Mouse (Mus musculus) intestine, postnatal 0 days (tissue): ENCODE measurements around the gene Lce1j. TPM values are rescaled to one million over a fixed set of nuclear protein-coding genes. Genes with fewer than 3 reads are reported as not detected.
"Not testable (repeated sequence)": the region's sequence is repeated elsewhere in the genome, so short reads cannot be mapped to it uniquely, and the experiment has no call there.

Experiments used
- ATAC-seq: fragments of 200-750 bp; cut with Nextera tagmentation; 2 replicates; pipeline ENCODE4 v1.8.0; 2017; ENCODE audit warnings: mild to moderate bottlenecking, moderate TSS enrichment, moderate library complexity
- H3K27ac ChIP-seq: fragments of 300-500 bp; sonication (generic); 2 replicates; pipeline ENCODE4 v1.5.1; 2014; ENCODE audit warnings: mild to moderate bottlenecking, low read depth, low read length, moderate library complexity
- H3K27me3 ChIP-seq: fragments of 300-500 bp; sonication (generic); replicated peaks from 2 replicates; pipeline ENCODE4 v1.6.1; 2014; ENCODE audit warnings: low read length, mixed read lengths; ENCODE audit not compliant: control insufficient read depth, insufficient read depth
- H3K36me3 ChIP-seq: fragments of 300-500 bp; sonication (generic); 2 replicates; pipeline ENCODE4 v1.6.1; 2014; ENCODE audit warnings: mild to moderate bottlenecking, moderate library complexity; ENCODE audit not compliant: control insufficient read depth, insufficient read depth
- H3K4me1 ChIP-seq: fragments of 300-500 bp; sonication (generic); replicated peaks from 2 replicates; pipeline ENCODE4 v1.6.1; 2014; ENCODE audit warnings: antibody characterized with exemption, low read length, mixed read lengths; ENCODE audit not compliant: control insufficient read depth, insufficient read depth
- H3K4me2 ChIP-seq: fragments of 300-500 bp; sonication (generic); replicated peaks from 2 replicates; pipeline ENCODE4 v1.6.1; 2014; ENCODE audit warnings: low read depth, mild to moderate bottlenecking, moderate library complexity
- H3K4me3 ChIP-seq: fragments of 300-500 bp; sonication (generic); 2 replicates; pipeline ENCODE4 v1.5.1; 2014; ENCODE audit warnings: low read depth, low read length
- H3K9ac ChIP-seq: fragments of 300-500 bp; sonication (generic); 2 replicates; pipeline ENCODE4 v1.6.1; 2014; ENCODE audit warnings: mild to moderate bottlenecking, low read depth, low read length
- H3K9me3 ChIP-seq: fragments of 300-500 bp; sonication (generic); 2 replicates; pipeline ENCODE4 v1.6.1; 2016; ENCODE audit warnings: mixed run types; ENCODE audit not compliant: control insufficient read depth
- CTCF ChIP-seq: sonication (generic); IDR thresholded peaks from 2 replicates; pipeline ENCODE4 v1.5.1; 2016; ENCODE audit warnings: low read depth, mild to moderate bottlenecking, control low read depth, antibody characterized with exemption, moderate library complexity
- WGBS: fragments of 180-500 bp; shearing (Covaris S2); extraction: QIAGEN DNeasy Blood & Tissue Kit; methylation state at CpG from one replicate; pipeline ENCODE4 v1.1.7; 2014; 5-methylcytosine and 5-hydroxymethylcytosine counted together
- polyA plus RNA-seq: library from polyadenylated mRNA; unstranded; fragments of >200 nt; fragmentation: Nextera tagmentation; extraction: Ambion mirVana; gene quantifications from 2 replicates; pipeline ENCODE4 v1.2.1, GENCODE M21; 2015

Lce1j gene
- not detected in 2 replicates for polyA plus RNA-seq

- H3K9ac ChIP-seq, result no peak within 1 kb of the TSS
- H3K4me3 ChIP-seq, result no peak within 1 kb of the TSS
- no peaks in the 10 kb centered on the region for H3K9me3 ChIP-seq
- no peaks in the 10 kb centered on the region for H3K4me1 ChIP-seq
- ATAC-seq, result no peak
- H3K27me3 ChIP-seq, result no peaks in the 10 kb centered on the region
- H3K4me2 ChIP-seq, result no peak within 1 kb of the TSS
- H3K36me3 ChIP-seq, result no peaks in the 10 kb centered on the region
- no peak within 1 kb of the TSS for H3K27ac ChIP-seq
- 83% methylated on average over 1 of the region's 1 CpGs for WGBS
- no peak for TF ChIP-seq CTCF
These were observed at the start of gene Lce1j for GRCm38 (mm10) chr3:92790414-92790813. Gene Lce1j (minus strand): TSS chr3:92790514.

- no peak for ATAC-seq
- 34% methylated on average over 1 of the region's 1 CpGs for WGBS
These were observed 36.8 kb upstream of the Lce1j start, which contains the start of gene Kprp for GRCm38 (mm10) chr3:92827108-92827507. Gene Kprp (minus strand): TSS chr3:92827247.

GRCm38 (mm10) chr3:92825808-92826207 is 35.5 kb upstream of the Lce1j start:
- no peak overlapping the region for H3K9ac ChIP-seq
- 20% methylated on average over 1 of the region's 1 CpGs for WGBS
- no peak overlapping the region for H3K4me3 ChIP-seq
- no peaks in the 10 kb centered on the region for H3K9me3 ChIP-seq
- H3K4me2 ChIP-seq, result no peak overlapping the region
- H3K4me1 ChIP-seq, result no peaks in the 10 kb centered on the region
- H3K27ac ChIP-seq, result no peak overlapping the region
- no peak for ATAC-seq
- H3K36me3 ChIP-seq, result no peaks in the 10 kb centered on the region
- peak; percentile 31; the same call in 1 of the 2 replicates for TF ChIP-seq CTCF
- no peaks in the 10 kb centered on the region for H3K27me3 ChIP-seq

More at GRCm38 (mm10) chr3:92827108-92827507, 36.8 kb upstream of the Lce1j start, which contains the start of gene Kprp:
- Histone ChIP-seq H3K9me3 (no peaks in the 10 kb centered on the region), H3K36me3 (no peaks in the 10 kb centered on the region), H3K27me3 (no peaks in the 10 kb centered on the region), H3K4me1 (no peaks in the 10 kb centered on the region), H3K27ac (no peak within 1 kb of the TSS), H3K9ac (no peak within 1 kb of the TSS), H3K4me2 (no peak within 1 kb of the TSS), H3K4me3 (no peak within 1 kb of the TSS)
- TF ChIP-seq CTCF, result no peak

- not testable (repeated sequence) for H3K27ac ChIP-seq, H3K36me3 ChIP-seq, H3K4me1 ChIP-seq, ATAC-seq, H3K4me3 ChIP-seq, H3K4me2 ChIP-seq, H3K9ac ChIP-seq, H3K9me3 ChIP-seq, H3K27me3 ChIP-seq
- WGBS, result 90% methylated on average over 2 of the region's 2 CpGs
These were observed 25.7 kb upstream of the Lce1j start for GRCm38 (mm10) chr3:92816036-92816435.

- no peaks in the 10 kb centered on the region for H3K9me3 ChIP-seq
- no peaks in the 10 kb centered on the region for H3K27me3 ChIP-seq
- H3K4me1 ChIP-seq, result no peaks in the 10 kb centered on the region
- H3K4me2 ChIP-seq, result no peak overlapping the region
- ATAC-seq, result no peak
- H3K36me3 ChIP-seq, result no peaks in the 10 kb centered on the region
- H3K27ac ChIP-seq, result no peak overlapping the region
- no peak overlapping the region for H3K9ac ChIP-seq
- no peak for TF ChIP-seq CTCF
- WGBS, result 93% methylated on average over 3 of the region's 3 CpGs
- no peak overlapping the region for H3K4me3 ChIP-seq
These were observed 25.3 kb upstream of the Lce1j start for GRCm38 (mm10) chr3:92815581-92815980.

GRCm38 (mm10) chr3:92807791-92808190 is 17.5 kb upstream of the Lce1j start, which contains the start of gene Lce1k:
Gene Lce1k (minus strand): TSS chr3:92807891.
- no peak for TF ChIP-seq CTCF
- Histone ChIP-seq H3K4me2 (no peak within 1 kb of the TSS), H3K9ac (no peak within 1 kb of the TSS), H3K9me3 (no peaks in the 10 kb centered on the region), H3K36me3 (no peaks in the 10 kb centered on the region), H3K27ac (no peak within 1 kb of the TSS), H3K4me3 (no peak within 1 kb of the TSS), H3K27me3 (no peaks in the 10 kb centered on the region), H3K4me1 (no peaks in the 10 kb centered on the region)
- ATAC-seq, result no peak

- Histone ChIP-seq H3K9me3 (no peaks in the 10 kb centered on the region), H3K27me3 (no peaks in the 10 kb centered on the region), H3K4me1 (no peaks in the 10 kb centered on the region), H3K4me3 (no peak within 1 kb of the TSS), H3K4me2 (no peak within 1 kb of the TSS), H3K36me3 (no peaks in the 10 kb centered on the region), H3K9ac (no peak within 1 kb of the TSS), H3K27ac (no peak within 1 kb of the TSS)
- TF ChIP-seq CTCF, result no peak
- ATAC-seq, result no peak
- 78% methylated on average over 1 of the region's 1 CpGs for WGBS
These were observed 11.5 kb downstream of the Lce1j start, which contains the start of gene Lce1i for GRCm38 (mm10) chr3:92778799-92779198. Gene Lce1i (minus strand): TSS chr3:92778899.
